Mouse (Mus musculus) liver, embryonic 14.5 days (tissue): ENCODE measurements around the gene Lrrc8e. TPM values are rescaled to one million over a fixed set of nuclear protein-coding genes. Genes with fewer than 3 reads are reported as not detected.

Experiments used
- ATAC-seq: fragments of 200-750 bp; cut with Nextera tagmentation; 2 replicates; pipeline ENCODE4 v1.8.0; 2017; ENCODE audit warnings: moderate number of reproducible peaks, mild to moderate bottlenecking, moderate library complexity; ENCODE audit not compliant: insufficient read depth
- DNase-seq, 3 experiments: peaks; one replicate each; pipeline ENCODE4 v3.0.0-alpha.2; 2012 to 2013; ENCODE audit warnings: low read depth in 3 of 3, low spot score in 3 of 3
- H3K27ac ChIP-seq: fragments of 300-500 bp; sonication (generic); 2 replicates; pipeline ENCODE4 v1.5.1; 2014; ENCODE audit warnings: moderate library complexity, mild to moderate bottlenecking, control low read depth, inconsistent platforms
- H3K27me3 ChIP-seq: fragments of 300-500 bp; sonication (generic); 2 replicates; pipeline ENCODE4 v1.6.1; 2014; ENCODE audit warnings: mild to moderate bottlenecking, low read length, moderate library complexity; ENCODE audit not compliant: control insufficient read depth, insufficient read depth
- H3K36me3 ChIP-seq: fragments of 300-500 bp; sonication (generic); replicated peaks from 2 replicates; pipeline ENCODE4 v1.6.1; 2014; ENCODE audit warnings: low read depth; ENCODE audit not compliant: control insufficient read depth, insufficient read depth
- H3K4me1 ChIP-seq, 2 experiments: fragments of 200-500 bp in 1 of 2; fragments of 300-500 bp in 1 of 2; sonication (generic) in 1 of 2; replicated peaks; 2 replicates each; pipeline ENCODE4 v1.6.1; 2012 to 2014; ENCODE audit warnings: antibody characterized with exemption in 1 of 2, inconsistent platforms in 1 of 2, low read length in 1 of 2; ENCODE audit not compliant: control insufficient read depth in 2 of 2, insufficient read depth in 2 of 2
- H3K4me2 ChIP-seq: fragments of 300-500 bp; sonication (generic); 2 replicates; pipeline ENCODE4 v1.6.1; 2014; ENCODE audit warnings: low read depth, mild to moderate bottlenecking, control low read depth, moderate library complexity
- H3K4me3 ChIP-seq, 2 experiments: fragments of 200-500 bp in 1 of 2; fragments of 300-500 bp in 1 of 2; sonication (generic) in 1 of 2; 2 replicates each; pipeline ENCODE4 v1.5.1; 2012 to 2014; ENCODE audit warnings: low read depth in 2 of 2, low read length in 2 of 2, mild to moderate bottlenecking in 2 of 2, control low read depth in 1 of 2, inconsistent platforms in 1 of 2, moderate library complexity in 1 of 2; ENCODE audit not compliant: insufficient read depth in 1 of 2
- H3K9ac ChIP-seq: fragments of 300-500 bp; sonication (generic); replicated peaks from 2 replicates; pipeline ENCODE4 v1.6.1; 2014; ENCODE audit warnings: mild to moderate bottlenecking, control low read depth, moderate library complexity
- H3K9me3 ChIP-seq: fragments of 300-500 bp; sonication (generic); 2 replicates; pipeline ENCODE4 v1.6.1; 2016; ENCODE audit warnings: low read length, mixed read lengths; ENCODE audit not compliant: control insufficient read depth
- CTCF ChIP-seq: IDR thresholded peaks from 2 replicates; pipeline ENCODE4 v1.5.1; 2016; ENCODE audit warnings: antibody characterized with exemption, low read depth, control low read depth
- EP300 ChIP-seq: IDR thresholded peaks from 2 replicates; pipeline ENCODE4 v1.6.1; 2016; ENCODE audit warnings: antibody characterized with exemption, low read depth
- WGBS: fragments of 180-500 bp; shearing (Covaris S2); extraction: QIAGEN DNeasy Blood & Tissue Kit; methylation state at CpG from one replicate; pipeline ENCODE4 v1.1.7; 2014; ENCODE audit not compliant: insufficient replicate concordance; 5-methylcytosine and 5-hydroxymethylcytosine counted together
- polyA plus RNA-seq, 2 experiments: library from polyadenylated mRNA; depleted of rRNA in 1 of 2; stranded (reverse) in 1 of 2; unstranded in 1 of 2; fragments of >200 nt; fragmentation: Nextera tagmentation in 1 of 2; extraction: Ambion mirVana in 1 of 2; gene quantifications; 2 replicates each; pipeline versions ENCODE4 v1.2.1 to v1.2.3; 2012 to 2014

The Lrrc8e gene
- polyA plus RNA-seq, 2 experiments = 0.03 to 0.13 TPM

- Histone ChIP-seq H3K9me3 (no peaks in the 10 kb centered on the region), H3K9ac (no peak overlapping the region), H3K27ac (no peak overlapping the region), H3K4me1 (peaks cover 18 to 23% of the 10 kb centered on the region in 2 experiments), H3K36me3 (peaks cover 3% of the 10 kb centered on the region), H3K27me3 (no peaks in the 10 kb centered on the region), H3K4me2 (no peak overlapping the region), H3K4me3 (no peak overlapping the region)
- TF ChIP-seq EP300 (no peak), CTCF (no peak)
- WGBS = 72% methylated on average over 5 of the region's 5 CpGs
- ATAC-seq (no peak), DNase-seq (no peak)
These were observed 34.3 kb upstream of the Lrrc8e start for GRCm38 (mm10) chr8:4192305-4192704.

- WGBS = 13% methylated on average over 18 of the region's 18 CpGs
- H3K36me3 ChIP-seq = no peaks in the 10 kb centered on the region
- peak; percentile 29 for ATAC-seq
- H3K9me3 ChIP-seq = no peaks in the 10 kb centered on the region
- DNase-seq = peak; percentile 52 to 56 (median 54)
- H3K4me2 ChIP-seq = no peak overlapping the region; the same call in 1 of the 2 replicates
- H3K9ac ChIP-seq = no peak overlapping the region
- H3K27ac ChIP-seq = no peak overlapping the region
- H3K27me3 ChIP-seq = no peaks in the 10 kb centered on the region
- H3K4me1 ChIP-seq = peaks cover 18 to 21% of the 10 kb centered on the region in 2 experiments
- no peak overlapping the region for H3K4me3 ChIP-seq
- TF ChIP-seq CTCF (peak; percentile 97), EP300 (no peak)
These were observed 33.6 kb upstream of the Lrrc8e start for GRCm38 (mm10) chr8:4192807-4193587.

GRCm38 (mm10) chr8:4193588-4193894 is 33.1 kb upstream of the Lrrc8e start:
- no peak for DNase-seq
- Histone ChIP-seq H3K9me3 (no peaks in the 10 kb centered on the region), H3K4me2 (no peak overlapping the region), H3K27ac (no peak overlapping the region), H3K4me1 (peaks cover 12 to 15% of the 10 kb centered on the region in 2 experiments), H3K36me3 (no peaks in the 10 kb centered on the region), H3K4me3 (no peak overlapping the region), H3K27me3 (no peaks in the 10 kb centered on the region), H3K9ac (no peak overlapping the region)
- no peak for ATAC-seq
- TF ChIP-seq EP300 (no peak), CTCF (no peak)
- WGBS = 48% methylated on average over 7 of the region's 7 CpGs

- H3K27ac ChIP-seq = no peak overlapping the region
- DNase-seq (no peak), ATAC-seq (no peak)
- TF ChIP-seq EP300 (no peak), CTCF (no peak)
- no peak overlapping the region for H3K9ac ChIP-seq
- WGBS = 25% methylated on average over 2 of the region's 2 CpGs
- H3K36me3 ChIP-seq = no peaks in the 10 kb centered on the region
- H3K4me3 ChIP-seq = no peak overlapping the region
- no peaks in the 10 kb centered on the region for H3K9me3 ChIP-seq
- H3K27me3 ChIP-seq = peaks cover 17% of the 10 kb centered on the region
- no peaks in the 10 kb centered on the region for H3K4me1 ChIP-seq
- no peak overlapping the region for H3K4me2 ChIP-seq
These were observed 25.3 kb upstream of the Lrrc8e start for GRCm38 (mm10) chr8:4201321-4201720.

- H3K9ac ChIP-seq = no peak overlapping the region
- H3K4me2 ChIP-seq = peak overlapping the region; percentile 26
- no peaks in the 10 kb centered on the region; a peak in 1 of 4 replicates for H3K4me1 ChIP-seq
- 0 out of 2 replicates have a peak, but pooled peaks have one; percentile 2 for ATAC-seq
- peaks cover 26% of the 10 kb centered on the region for H3K27me3 ChIP-seq
- no peaks in the 10 kb centered on the region for H3K9me3 ChIP-seq
- WGBS = 21% methylated on average over 38 of the region's 38 CpGs
- TF ChIP-seq CTCF (peak; percentile 33; the same call in 1 of the 2 replicates), EP300 (no peak)
- H3K27ac ChIP-seq = no peak overlapping the region
- H3K36me3 ChIP-seq = no peaks in the 10 kb centered on the region
- no peak overlapping the region for H3K4me3 ChIP-seq
- no peak for DNase-seq
These were observed 21.1 kb upstream of the Lrrc8e start for GRCm38 (mm10) chr8:4205246-4206123.
